Mouse (Mus musculus) T-helper 17 cell (primary cell): ENCODE measurements around the gene Chd4.
"Not testable (repeated sequence)": the region's sequence is repeated elsewhere in the genome, so short reads cannot be mapped to it uniquely, and the experiment has no call there.

Source experiments
- in situ Hi-C, 2 experiments: fragments of 300-600 bp; cut with MboI, MseI; formaldehyde crosslinking; loops; 1 replicate in 1 of 2; 2 replicates in 1 of 2; pipeline ENCODE4 v1.15.1; 2025; ENCODE audit warnings: high pct_unique_total_duplicates in 2 of 2

Gene Chd4

DNA sequence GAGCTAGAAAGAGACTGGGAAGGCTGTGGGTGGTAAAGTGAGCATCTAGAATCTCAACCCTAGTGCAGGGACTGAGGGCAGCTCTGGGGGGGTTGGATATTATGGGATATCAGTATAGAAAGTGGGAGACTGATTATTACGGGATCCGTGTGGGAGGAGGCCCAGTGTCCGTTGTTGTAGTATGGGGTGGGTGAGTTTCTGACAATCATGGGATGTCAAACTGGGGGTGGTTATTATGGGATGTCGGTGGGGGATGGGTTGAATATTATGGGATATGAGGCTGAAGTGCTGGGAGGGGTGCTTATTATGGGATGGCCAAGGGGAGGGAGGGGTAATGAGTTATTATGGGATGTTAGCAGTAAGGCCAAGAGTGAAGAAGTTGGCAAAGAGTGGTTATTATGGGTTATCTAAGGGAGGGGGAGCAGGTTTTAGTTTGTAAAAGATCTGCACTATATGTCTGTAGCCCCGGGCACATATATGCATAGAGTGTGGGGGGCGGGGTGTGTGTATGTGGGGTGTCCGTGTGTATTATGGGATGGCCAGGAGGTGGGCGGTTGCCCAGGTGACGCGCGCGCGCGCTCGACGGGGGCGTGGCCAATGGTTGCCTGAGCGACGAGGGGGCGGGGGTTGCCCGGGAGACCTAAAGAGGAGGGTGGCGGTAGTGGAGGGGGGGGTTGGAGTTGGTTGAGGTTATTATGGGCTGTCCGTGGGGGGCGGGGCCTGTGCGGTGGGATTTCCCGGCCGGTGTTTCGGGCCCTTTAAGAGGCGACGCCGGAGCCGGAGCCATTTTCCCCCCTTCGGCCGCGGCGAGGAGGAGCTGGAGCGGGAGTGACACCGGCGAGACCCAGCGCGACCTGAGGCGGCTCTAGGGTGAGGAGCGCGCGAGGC, at the start of gene Chd4:
Gene Chd4, plus strand, starts transcription at position 591 of the 888 bp plus-strand sequence.
- in situ Hi-C loops: loop anchor here in 1 of 2 experiments (5.0 kb wide), 1 partner anchor 37 kb away; the partner anchor contains the start of gene Nop2

DNA sequence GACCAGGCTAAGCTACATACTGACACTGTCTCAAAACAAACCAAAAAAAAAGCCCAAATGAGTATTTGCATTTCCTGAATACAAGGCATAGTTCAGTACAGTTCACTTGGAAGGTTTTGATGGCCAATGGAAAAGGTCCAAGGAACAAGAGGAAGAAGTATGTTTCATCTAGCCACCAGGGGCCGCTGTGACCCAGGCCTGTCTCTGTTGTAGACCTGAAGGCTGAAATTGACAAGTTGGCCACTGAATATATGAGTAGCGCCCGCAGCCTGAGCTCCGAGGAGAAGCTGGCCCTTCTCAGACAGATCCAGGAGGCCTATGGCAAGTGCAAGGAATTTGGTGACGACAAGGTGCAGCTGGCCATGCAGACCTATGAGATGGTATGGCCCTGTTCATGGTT, 49.1 kb upstream of the Chd4 start:
- in situ Hi-C loops: loop anchor here (5.0 kb wide), 1 partner anchor 36 kb away; no protein-coding TSS in a partner anchor

DNA sequence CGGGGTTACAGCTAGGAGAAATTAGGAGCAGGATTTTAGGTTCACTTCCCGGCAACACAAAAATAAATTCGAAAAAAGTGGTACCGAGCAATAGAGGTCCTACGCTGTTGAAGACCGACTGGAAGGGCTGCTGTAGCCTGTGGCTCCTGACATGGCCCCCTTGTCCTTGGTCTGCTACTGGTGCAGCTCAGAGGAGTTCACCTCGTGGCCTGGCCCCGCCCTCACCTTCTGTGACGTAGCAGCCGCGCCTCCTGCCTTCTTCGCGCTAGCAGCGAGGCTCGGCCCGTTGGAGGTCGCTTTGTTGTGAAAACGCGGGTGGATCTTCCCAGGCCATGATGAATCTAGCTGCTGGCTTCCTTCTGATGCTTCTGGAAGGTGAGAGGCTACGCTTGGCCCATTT, 46.1 kb upstream of the Chd4 start, which contains the start of gene Acrbp:
Gene Acrbp, plus strand, starts transcription at position 12 of the 400 bp plus-strand sequence.
- in situ Hi-C loops: loop anchor here (5.0 kb wide), 1 partner anchor 33 kb away; no protein-coding TSS in a partner anchor

DNA sequence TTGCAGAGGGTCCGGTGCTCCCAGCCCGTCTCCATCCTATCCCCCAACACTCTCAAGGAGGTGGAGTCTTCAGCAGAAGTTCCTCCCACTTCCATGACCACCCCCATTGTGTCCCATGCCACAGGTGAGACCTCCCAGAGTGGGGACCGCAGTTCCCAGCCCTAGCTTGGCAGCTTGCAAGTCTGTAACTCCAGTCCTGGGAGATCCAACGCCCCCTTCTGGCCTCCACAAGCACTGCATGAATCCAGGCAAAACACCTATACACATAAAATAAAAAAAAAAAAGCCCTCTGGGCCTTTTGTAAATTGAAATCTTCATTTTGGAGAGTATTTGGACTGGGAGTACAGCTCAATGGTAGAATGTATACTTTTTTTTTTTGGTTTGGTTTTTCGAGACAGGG, 44.5 kb upstream of the Chd4 start:
- in situ Hi-C loops: no loop called here

DNA sequence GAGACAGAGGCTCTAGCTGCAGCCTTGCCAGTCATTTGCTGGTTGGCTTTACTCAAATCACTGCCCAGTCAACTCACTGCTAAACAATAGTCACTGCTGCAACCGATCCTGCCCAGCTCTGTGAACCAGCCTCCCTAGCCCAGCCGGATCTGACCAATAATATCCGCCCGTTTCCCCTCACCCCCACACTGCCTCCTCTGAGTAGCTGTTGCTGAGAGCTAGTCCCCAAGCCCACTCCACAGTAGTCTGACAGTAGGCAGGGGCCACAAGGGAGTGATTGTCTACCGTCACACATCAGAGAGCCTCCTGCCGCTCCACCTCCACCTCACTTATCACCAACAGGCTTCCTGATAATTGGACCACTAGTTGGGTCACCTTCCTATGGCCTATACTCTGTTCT, 34.3 kb upstream of the Chd4 start:
- in situ Hi-C loops: no loop called here

DNA sequence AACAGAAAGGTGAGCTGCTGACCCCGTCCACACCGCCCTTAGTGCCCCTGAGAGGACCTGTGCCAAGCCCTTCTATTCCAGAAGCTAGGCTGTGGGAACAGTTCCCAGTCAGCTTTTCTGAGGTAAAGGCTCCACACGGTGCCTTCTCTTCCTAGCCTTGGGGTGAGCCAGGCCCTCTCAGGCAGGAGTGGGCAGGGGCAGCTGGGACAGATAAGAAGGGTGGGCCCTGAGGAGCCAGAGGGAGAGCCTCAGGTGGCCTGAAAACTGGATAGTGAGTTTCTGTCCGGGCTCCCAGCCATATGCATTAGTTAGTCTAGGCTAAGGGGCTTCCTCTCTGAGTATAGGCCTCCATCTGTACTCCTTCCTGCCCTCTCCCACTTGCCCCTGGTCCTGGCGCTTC, 33.3 kb upstream of the Chd4 start:
- in situ Hi-C loops: no loop called here

DNA sequence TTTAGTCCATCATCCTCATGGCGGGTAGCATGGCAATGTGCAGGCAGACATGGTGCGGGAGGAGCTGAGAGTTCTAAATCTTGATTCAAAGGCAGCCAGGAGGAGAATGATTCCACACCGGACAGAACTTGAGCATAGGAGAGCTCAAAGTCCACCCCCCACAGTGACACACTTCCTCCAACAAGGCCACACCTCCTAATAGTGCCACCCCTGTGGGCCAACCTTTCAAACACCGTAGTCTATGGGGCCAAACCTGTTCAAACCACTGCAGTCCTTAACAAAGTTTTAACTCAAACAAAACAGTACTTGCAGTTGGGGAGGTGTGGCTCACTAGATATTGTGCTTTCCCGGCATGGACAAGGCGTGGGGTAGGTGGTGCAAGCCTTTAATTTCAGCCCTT, 31.9 kb upstream of the Chd4 start:
- in situ Hi-C loops: no loop called here

DNA sequence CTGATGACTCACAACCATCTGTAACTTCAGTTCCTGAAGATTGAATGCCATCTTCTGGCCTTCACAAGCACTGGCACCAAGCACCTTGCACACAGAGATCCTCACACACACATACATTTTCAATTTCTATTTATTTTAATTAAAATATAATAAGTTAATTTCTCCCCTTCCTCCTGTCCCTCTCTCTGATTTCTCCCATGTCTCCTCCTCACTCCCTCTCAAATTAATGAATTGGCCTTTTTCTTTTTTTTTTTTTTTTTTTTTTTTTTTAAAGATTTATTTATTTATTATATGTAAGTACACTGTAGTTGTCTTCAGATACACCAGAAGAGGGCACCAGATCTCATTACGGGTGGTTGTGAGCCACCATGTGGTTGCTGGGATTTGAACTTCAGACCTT, 30.6 kb upstream of the Chd4 start:
- in situ Hi-C loops: not testable (repeated sequence)

DNA sequence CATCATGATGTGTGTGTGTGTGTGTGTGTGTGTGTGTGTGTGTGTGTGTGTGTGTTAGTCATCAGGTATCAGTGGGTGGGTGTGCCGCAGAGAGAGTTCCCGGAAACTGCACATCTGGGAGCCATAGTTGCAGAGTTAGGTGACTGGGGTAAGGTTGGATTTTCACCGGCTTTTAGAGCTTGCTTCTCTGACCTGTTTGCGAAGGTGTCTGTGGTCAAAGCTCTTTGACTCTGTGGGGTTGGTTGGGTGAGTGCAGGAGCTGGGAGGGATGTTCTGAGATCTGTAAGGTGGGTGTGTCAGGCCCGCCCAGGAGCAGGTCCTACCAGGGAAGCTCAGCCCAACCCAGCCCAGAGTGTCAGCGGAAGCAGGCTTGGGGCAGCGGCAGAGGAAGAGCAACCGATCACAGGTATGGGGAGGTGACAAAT, 28.2 kb upstream of the Chd4 start, which contains the start of gene Lpar5:
Gene Lpar5, plus strand, starts transcription at position 350 of the 425 bp plus-strand sequence.
- in situ Hi-C loops: no loop called here

DNA sequence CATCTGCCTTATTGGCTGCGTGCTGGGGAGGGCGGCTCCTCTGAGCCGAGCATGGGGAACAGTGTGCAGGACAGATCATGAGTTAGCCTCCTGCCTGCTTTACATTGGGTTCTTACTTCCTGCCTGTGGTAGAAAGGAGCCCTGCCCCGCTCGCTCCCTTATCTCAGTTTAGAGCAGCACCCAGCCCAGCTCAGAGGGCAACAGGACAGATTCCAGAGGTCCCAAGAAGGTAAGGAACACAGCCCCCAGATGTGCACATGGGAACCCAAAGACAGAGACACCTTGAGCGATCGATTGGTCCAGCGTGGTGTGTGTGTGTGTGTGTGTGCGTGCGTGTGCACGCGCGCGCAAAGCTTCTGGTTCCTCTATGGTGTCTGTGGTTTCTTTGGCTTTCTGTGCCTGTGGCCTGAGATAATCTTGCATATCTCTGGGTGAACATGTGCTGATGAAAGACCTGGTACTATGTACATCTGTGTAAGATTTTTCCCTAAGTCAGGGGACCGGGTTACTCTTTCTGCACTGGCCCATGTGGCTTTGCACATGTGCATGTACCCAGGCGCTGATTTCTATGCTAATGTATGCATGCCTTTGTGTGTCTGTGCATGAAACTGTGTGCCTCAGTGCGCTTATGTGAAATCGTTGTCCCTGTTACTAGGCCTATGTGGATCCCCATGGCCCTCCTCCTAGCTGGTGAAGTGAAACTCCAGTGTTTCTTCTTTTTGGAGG, 24.4 kb upstream of the Chd4 start:
- in situ Hi-C loops: no loop called here

DNA sequence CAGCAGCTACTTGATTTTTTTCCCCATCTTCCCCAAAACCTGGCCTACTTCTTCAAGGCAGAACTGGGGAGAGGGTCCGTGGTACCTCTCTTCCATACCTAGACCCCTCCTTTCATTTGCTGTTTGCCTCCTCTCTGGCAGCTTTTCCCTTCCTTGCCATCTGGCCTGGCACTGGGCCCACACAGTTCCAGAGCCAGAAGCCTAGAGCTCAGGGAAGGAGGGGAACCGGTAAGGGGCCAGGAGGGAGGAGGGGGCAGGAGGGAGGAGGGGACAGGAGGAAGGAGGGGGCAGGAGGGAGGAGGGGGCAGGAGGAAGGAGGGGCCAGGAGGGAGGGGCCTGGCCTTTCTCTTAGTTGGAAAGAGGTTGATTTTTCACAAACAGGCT, 23.9 kb upstream of the Chd4 start:
- in situ Hi-C loops: no loop called here

DNA sequence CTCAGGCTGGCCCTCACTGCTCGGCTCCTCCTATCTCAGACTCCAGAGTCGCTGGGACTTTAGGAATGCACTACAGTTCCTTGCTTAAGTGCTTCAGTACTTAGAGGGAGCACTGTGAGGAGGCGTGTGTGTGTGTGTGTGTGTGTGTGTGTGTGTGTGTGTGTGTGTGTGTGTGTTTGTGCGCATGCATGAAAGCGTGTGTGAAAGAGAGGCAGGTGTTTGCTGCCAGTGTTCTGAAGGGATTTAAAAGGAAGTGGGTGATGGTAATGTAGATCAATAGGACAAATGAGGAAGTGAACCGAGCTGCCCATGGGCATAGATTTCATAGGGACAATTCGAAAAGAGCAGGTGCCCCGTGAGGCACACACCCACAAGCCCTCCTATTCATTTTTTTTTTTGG, 22.0 kb upstream of the Chd4 start:
- in situ Hi-C loops: no loop called here

DNA sequence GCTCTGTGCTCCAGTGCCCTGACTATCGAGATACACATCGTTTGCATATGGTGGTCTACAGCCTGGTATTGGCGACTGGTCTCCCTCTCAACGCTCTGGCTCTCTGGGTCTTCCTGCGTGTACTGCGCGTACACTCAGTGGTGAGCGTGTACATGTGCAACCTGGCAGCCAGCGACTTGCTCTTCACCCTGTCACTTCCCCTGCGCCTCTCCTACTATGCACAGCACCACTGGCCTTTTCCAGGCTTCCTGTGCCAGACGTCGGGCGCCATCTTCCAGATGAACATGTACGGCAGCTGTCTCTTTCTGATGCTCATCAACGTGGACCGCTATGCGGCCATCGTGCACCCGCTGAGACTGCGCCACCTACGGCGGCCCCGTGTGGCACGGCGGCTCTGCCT, 14.4 kb upstream of the Chd4 start:
- in situ Hi-C loops: loop anchor here (5.0 kb wide), 1 partner anchor 34 kb away; the partner anchor contains the start of gene Acrbp (in 2 of the 2)

DNA sequence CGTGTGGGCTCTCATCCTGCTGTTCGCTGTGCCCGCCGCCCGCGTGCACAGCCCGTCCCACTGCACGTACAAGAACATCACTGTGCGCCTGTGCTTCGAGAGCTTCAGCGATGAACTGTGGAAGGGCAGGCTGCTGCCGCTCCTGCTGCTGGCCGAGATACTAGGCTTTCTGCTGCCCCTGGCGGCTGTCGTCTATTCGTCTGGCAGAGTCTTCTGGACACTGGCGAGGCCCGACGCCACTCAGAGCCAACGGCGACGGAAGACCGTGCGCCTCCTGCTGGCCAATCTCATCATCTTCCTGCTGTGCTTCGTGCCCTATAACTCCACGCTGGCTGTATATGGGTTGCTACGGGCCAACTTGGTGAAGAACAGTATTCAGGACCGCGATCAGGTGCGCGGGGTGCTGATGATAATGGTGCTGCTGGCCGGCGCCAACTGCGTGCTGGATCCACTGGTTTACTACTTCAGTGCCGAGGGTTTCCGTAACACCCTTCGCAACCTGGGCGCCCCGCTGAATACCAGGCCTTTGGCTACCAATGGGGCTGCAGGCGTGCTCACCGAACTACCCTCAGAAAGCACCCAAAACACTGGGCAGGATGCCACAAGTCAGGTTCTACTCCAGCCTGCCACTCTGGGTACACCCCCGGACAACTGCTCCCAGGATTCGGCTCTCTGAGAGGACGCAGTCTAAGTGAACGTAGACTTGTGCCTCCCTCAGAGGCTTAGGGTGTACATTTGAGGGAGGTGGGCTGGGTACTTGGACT, 13.8 kb upstream of the Chd4 start:
- in situ Hi-C loops: loop anchor here (5.0 kb wide), 1 partner anchor 35 kb away; the partner anchor contains the start of gene Acrbp (in 2 of the 2)

DNA sequence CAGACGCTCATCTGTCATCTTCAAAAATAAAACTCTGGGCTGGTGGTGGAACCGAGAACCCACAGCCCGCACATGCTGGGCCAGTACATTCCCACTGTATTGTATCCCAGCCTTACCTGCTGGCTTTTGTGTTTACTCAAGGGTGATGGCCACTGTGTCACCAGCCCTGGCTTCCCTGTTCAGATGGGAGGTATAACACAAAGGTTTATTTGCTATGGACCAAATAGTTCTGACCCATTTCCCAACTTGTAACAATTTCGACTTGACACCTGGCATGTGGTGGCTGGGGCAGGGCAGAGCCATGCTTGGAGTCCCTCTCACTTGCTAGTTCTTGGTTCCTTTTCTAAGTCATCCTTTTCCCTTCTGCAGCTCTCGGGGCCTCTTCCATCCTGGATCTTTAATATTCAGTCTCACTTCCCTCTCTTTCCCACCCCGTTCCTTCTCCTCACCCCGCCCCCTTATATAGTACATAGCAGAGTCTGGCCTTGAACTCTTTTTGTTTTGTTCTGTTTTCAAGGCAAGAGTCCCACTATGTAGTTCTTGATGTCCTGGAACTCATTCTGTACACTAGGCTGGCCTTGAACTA, 12.9 kb upstream of the Chd4 start:
- in situ Hi-C loops: loop anchor here (5.0 kb wide), 1 partner anchor 36 kb away; the partner anchor contains the start of gene Acrbp (in 2 of the 2)

DNA sequence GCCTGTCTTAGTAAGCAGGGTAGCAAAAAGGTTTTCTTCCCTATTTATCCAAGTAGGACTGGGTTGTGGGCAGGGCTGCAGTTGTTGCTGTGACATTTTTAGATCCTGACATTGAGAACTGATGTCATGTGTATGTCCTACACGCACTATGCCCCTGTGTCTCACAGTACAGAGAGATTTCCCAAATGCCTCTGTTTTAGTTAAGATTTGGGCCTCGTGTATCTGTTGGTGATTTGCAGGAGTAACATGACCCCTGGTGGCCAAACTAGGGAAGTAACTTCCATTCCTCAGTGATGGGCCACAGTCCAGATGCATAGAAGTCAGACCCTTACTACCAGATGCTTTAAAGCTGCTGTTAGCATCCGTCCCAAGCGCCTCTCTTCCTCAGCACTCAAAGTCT, 11.4 kb upstream of the Chd4 start:
- in situ Hi-C loops: loop anchor here (5.0 kb wide), 1 partner anchor 37 kb away; the partner anchor contains the start of gene Acrbp (in 2 of the 2)

DNA sequence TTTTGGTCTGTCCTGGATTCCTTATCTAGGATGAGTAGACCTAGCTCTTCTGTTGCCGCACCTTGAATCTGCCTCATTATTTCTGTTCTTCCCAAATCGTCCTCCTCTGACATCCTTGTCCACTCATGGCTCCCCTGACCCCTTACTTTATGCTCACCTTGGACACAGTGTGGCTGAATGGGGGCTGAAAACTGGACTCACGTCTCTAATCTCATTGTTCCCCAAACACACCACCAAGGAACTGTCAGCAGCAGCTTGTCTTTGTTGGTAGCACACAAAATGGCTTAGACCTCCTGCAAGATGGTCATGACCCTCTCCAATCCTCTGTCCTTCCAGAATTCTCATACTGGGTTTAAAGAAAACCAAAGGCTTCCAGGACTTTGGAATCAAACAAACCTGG, 7.8 kb upstream of the Chd4 start:
- in situ Hi-C loops: no loop called here

DNA sequence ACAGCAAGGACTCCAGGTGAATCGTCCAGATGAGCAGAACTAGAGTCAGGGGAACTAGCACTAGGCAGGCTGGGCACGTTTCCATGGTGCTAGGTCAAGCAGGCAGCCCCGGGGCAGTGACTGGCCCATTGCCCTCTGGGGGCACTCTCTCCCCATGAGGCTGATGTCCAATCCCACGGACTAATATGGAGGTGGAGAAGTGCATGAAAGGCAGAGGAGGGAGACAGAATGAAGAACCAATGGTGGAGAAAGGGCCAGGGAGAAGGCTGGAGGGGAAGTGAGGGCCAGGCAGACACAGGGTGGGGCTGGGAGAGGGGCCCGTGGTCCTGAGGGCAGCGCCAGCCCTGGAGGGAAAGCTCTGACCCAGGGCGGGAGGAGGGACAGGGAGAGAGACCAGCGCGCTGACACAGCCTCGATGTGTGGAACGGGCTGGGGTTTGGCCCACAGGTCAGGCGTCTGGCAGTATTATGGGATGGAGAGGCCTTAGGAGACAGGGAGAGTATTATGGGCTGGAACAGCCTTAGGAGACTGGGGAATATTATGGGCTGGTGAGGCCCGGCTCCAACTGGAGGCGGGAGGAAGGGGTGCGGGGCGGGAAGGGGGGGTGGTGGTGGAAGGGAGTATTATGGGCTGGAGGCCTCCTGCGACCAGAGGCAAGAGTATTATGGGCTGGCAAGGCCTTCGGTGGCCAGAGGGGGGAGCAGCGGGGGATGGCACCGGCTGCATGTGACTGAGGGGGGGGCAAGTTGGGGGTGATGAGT, 7.0 kb upstream of the Chd4 start:
- in situ Hi-C loops: no loop called here

DNA sequence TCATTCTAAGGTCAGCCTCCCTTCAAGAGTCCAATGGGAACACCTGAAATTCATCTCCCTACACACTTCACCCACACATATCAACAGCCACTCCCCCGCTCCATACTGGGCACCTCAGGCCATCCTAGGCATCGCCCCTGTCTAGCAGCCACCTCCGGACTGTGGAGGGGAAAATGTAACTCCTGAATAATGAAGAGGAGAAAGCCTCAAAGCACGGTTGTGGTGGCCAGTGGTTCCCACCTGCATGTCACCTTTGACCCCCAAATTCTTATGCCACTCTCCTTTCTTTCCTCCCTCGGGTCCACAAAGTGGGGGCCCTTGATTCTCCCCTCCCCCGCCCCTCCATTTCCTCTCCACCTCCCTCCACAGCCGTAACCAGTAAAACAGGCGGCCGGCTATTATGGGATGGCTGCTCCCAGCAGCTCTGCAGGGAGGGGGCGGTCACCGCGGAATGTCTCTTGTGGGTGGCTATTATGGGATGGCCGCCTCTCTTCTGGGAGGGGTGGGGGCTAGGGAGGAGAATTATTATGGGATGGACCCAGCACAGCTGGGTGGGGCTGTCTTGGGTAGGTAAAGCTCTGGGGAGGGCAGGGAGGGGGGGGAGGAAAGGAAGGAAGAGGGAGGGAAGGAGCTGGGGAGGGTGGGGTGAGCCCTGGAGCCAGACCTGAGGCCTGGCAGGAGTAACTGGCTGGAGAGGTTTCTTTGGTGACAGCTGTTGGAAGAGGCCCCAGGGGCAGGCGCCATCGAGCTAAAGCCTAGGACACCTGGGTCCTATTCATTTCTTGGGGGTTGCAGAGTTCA, 6.1 kb upstream of the Chd4 start:
- in situ Hi-C loops: no loop called here
